Mouse (Mus musculus) heart, embryonic 16.5 days (tissue): Measurements from ENCODE around the gene Strip1. TPM values are rescaled to one million over a fixed set of nuclear protein-coding genes. Genes with fewer than 3 reads are reported as not detected.

Source experiments
- ATAC-seq: fragments of 200-750 bp; cut with Nextera tagmentation; replicated peaks from 2 replicates; pipeline ENCODE4 v1.8.0; 2017; ENCODE audit warnings: moderate number of reproducible peaks; ENCODE audit not compliant: insufficient read depth, low FRiP score; ENCODE audit errors: extremely low read depth
- H3K27ac ChIP-seq: fragments of 300-500 bp; sonication (generic); 2 replicates; pipeline ENCODE4 v1.5.1; 2014; ENCODE audit warnings: mild to moderate bottlenecking, low read length, control low read depth, moderate library complexity
- H3K27me3 ChIP-seq: fragments of 300-500 bp; sonication (generic); 2 replicates; pipeline ENCODE4 v1.6.1; 2014; ENCODE audit warnings: low read length, mixed read lengths; ENCODE audit not compliant: control insufficient read depth, insufficient read depth
- H3K36me3 ChIP-seq: fragments of 300-500 bp; sonication (generic); 2 replicates; pipeline ENCODE4 v1.6.1; 2014; ENCODE audit not compliant: control insufficient read depth, insufficient read depth
- H3K4me1 ChIP-seq: fragments of 300-500 bp; sonication (generic); 2 replicates; pipeline ENCODE4 v1.6.1; 2014; ENCODE audit warnings: low read length, mixed read lengths; ENCODE audit not compliant: control insufficient read depth, insufficient read depth
- H3K4me2 ChIP-seq: fragments of 300-500 bp; sonication (generic); 2 replicates; pipeline ENCODE4 v1.6.1; 2014; ENCODE audit warnings: low read depth, mild to moderate bottlenecking, control low read depth, low read length
- H3K4me3 ChIP-seq: fragments of 300-500 bp; sonication (generic); 2 replicates; pipeline ENCODE4 v1.5.1; 2014; ENCODE audit warnings: mild to moderate bottlenecking, control low read depth, low read length
- H3K9ac ChIP-seq: fragments of 300-500 bp; sonication (generic); 2 replicates; pipeline ENCODE4 v1.6.1; 2014; ENCODE audit warnings: low read length, control low read depth
- H3K9me3 ChIP-seq: fragments of 300-500 bp; sonication (generic); replicated peaks from 2 replicates; pipeline ENCODE4 v1.6.1; 2016; ENCODE audit warnings: low read length; ENCODE audit not compliant: control insufficient read depth
- WGBS: fragments of 180-500 bp; shearing (Covaris S2); extraction: QIAGEN DNeasy Blood & Tissue Kit; methylation state at CpG from one replicate; pipeline ENCODE4 v1.1.7; 2014; 5-methylcytosine and 5-hydroxymethylcytosine counted together
- polyA plus RNA-seq: library from polyadenylated mRNA; unstranded; fragments of >200 nt; fragmentation: Nextera tagmentation; extraction: Ambion mirVana; gene quantifications from 2 replicates; pipeline ENCODE4 v1.2.1, GENCODE M21; 2015

Gene Strip1
- polyA plus RNA-seq, 1 experiment from 2014 or later: 32.2 TPM

- Histone ChIP-seq H3K4me3 (no peak overlapping the region), H3K4me1 (no peaks in the 10 kb centered on the region), H3K36me3 (no peaks in the 10 kb centered on the region), H3K9ac (no peak overlapping the region), H3K4me2 (no peak overlapping the region), H3K9me3 (no peaks in the 10 kb centered on the region), H3K27ac (no peak overlapping the region), H3K27me3 (peaks cover 12% of the 10 kb centered on the region)
- no peak for ATAC-seq
- WGBS: 7% methylated on average over 4 of the region's 4 CpGs
These were observed 26.2 kb downstream of the Strip1 start for GRCm38 (mm10) chr3:107605304-107605703.

- Histone ChIP-seq H3K9me3 (no peaks in the 10 kb centered on the region), H3K36me3 (no peaks in the 10 kb centered on the region), H3K9ac (no peak overlapping the region), H3K27ac (no peak overlapping the region), H3K27me3 (peaks cover 58% of the 10 kb centered on the region), H3K4me1 (peaks cover 9% of the 10 kb centered on the region), H3K4me2 (no peak overlapping the region), H3K4me3 (no peak overlapping the region)
- no peak for ATAC-seq
- 54% methylated on average over 6 of the region's 6 CpGs for WGBS
These were observed 31.4 kb downstream of the Strip1 start for GRCm38 (mm10) chr3:107600127-107600526.

GRCm38 (mm10) chr3:107597586-107598389, 33.7 kb downstream of the Strip1 start:
- no peak overlapping the region for H3K4me3 ChIP-seq
- H3K4me1 ChIP-seq: peaks cover 14% of the 10 kb centered on the region
- H3K9ac ChIP-seq: no peak overlapping the region
- H3K27ac ChIP-seq: no peak overlapping the region
- WGBS: 15% methylated on average over 22 of the region's 22 CpGs
- no peak for ATAC-seq
- H3K27me3 ChIP-seq: peaks cover 81% of the 10 kb centered on the region
- H3K36me3 ChIP-seq: no peaks in the 10 kb centered on the region
- no peaks in the 10 kb centered on the region for H3K9me3 ChIP-seq
- no peak overlapping the region for H3K4me2 ChIP-seq

GRCm38 (mm10) chr3:107597134-107597533, 34.4 kb downstream of the Strip1 start:
- no peaks in the 10 kb centered on the region for H3K36me3 ChIP-seq
- H3K4me1 ChIP-seq: peaks cover 14% of the 10 kb centered on the region
- H3K4me2 ChIP-seq: no peak overlapping the region
- 5% methylated on average over 22 of the region's 24 CpGs for WGBS
- no peaks in the 10 kb centered on the region for H3K9me3 ChIP-seq
- H3K27ac ChIP-seq: no peak overlapping the region
- H3K4me3 ChIP-seq: no peak overlapping the region
- peaks cover 88% of the 10 kb centered on the region for H3K27me3 ChIP-seq
- no peak for ATAC-seq
- H3K9ac ChIP-seq: no peak overlapping the region

GRCm38 (mm10) chr3:107596559-107596958, 34.9 kb downstream of the Strip1 start:
- peaks cover 14% of the 10 kb centered on the region for H3K4me1 ChIP-seq
- no peak overlapping the region; the same call in 1 of the 2 replicates for H3K4me3 ChIP-seq

GRCm38 (mm10) chr3:107595938-107596461, 35.5 kb downstream of the Strip1 start:
- no peak for ATAC-seq
- Histone ChIP-seq H3K27ac (no peak overlapping the region), H3K4me2 (no peak overlapping the region), H3K4me3 (peak overlapping the region; percentile 48), H3K9ac (no peak overlapping the region), H3K27me3 (peaks cover 85% of the 10 kb centered on the region), H3K9me3 (no peaks in the 10 kb centered on the region), H3K36me3 (no peaks in the 10 kb centered on the region), H3K4me1 (peaks cover 14% of the 10 kb centered on the region)
- under 1% methylated on average over 34 of the region's 34 CpGs for WGBS

More at GRCm38 (mm10) chr3:107596559-107596958, 34.9 kb downstream of the Strip1 start:
- Histone ChIP-seq H3K9me3 (no peaks in the 10 kb centered on the region), H3K36me3 (no peaks in the 10 kb centered on the region), H3K4me2 (no peak overlapping the region), H3K27me3 (peaks cover 86% of the 10 kb centered on the region), H3K9ac (no peak overlapping the region), H3K27ac (no peak overlapping the region)
- ATAC-seq: no peak
- under 1% methylated on average over 26 of the region's 26 CpGs for WGBS

- Histone ChIP-seq H3K36me3 (no peaks in the 10 kb centered on the region), H3K4me2 (peak overlapping the region; percentile 66), H3K9ac (peak overlapping the region; percentile 20), H3K9me3 (no peaks in the 10 kb centered on the region), H3K4me1 (peaks cover 14% of the 10 kb centered on the region), H3K4me3 (peak overlapping the region; percentile 48), H3K27ac (no peak overlapping the region), H3K27me3 (peaks cover 82% of the 10 kb centered on the region)
- ATAC-seq: 0 out of 2 replicates have a peak, but pooled peaks have one; percentile 17
- 1% methylated on average over 50 of the region's 50 CpGs for WGBS
These were observed 36.1 kb downstream of the Strip1 start for GRCm38 (mm10) chr3:107595264-107595937.

GRCm38 (mm10) chr3:107594662-107595263, 36.7 kb downstream of the Strip1 start, which contains the start of gene Alx3:
Gene Alx3 (plus strand): TSS chr3:107595031.
- Histone ChIP-seq H3K27me3 (peaks cover 81% of the 10 kb centered on the region), H3K9ac (peak within 1 kb of the TSS; percentile 20), H3K4me2 (peak within 1 kb of the TSS; percentile 66), H3K27ac (no peak within 1 kb of the TSS), H3K36me3 (no peaks in the 10 kb centered on the region), H3K9me3 (no peaks in the 10 kb centered on the region), H3K4me3 (peak within 1 kb of the TSS; percentile 48), H3K4me1 (peaks cover 14% of the 10 kb centered on the region)
- WGBS: 3% methylated on average over 40 of the region's 46 CpGs
- 0 out of 2 replicates have a peak, but pooled peaks have one; percentile 11 for ATAC-seq
